Mouse (Mus musculus) small intestine, adult 2 months (tissue): ENCODE measurements around the gene Glis1. TPM values are rescaled to one million over a fixed set of nuclear protein-coding genes. Genes with fewer than 3 reads are reported as not detected.

Experiments
- H3K27ac ChIP-seq: fragments of 200-500 bp; 2 replicates; pipeline ENCODE4 v1.5.1; 2012; ENCODE audit warnings: low read depth, low read length, control low read depth, inconsistent platforms; ENCODE audit not compliant: insufficient read depth
- H3K27me3 ChIP-seq: fragments of 200-500 bp; 2 replicates; pipeline ENCODE4 v1.6.1; 2012; ENCODE audit warnings: mild to moderate bottlenecking, moderate library complexity, low read length, inconsistent platforms; ENCODE audit not compliant: control insufficient read depth, insufficient read depth
- H3K36me3 ChIP-seq: fragments of 200-500 bp; 2 replicates; pipeline ENCODE4 v1.6.1; 2012; ENCODE audit warnings: mild to moderate bottlenecking, low read length, control low read depth, inconsistent platforms; ENCODE audit not compliant: control insufficient read depth, insufficient read depth
- H3K4me1 ChIP-seq: fragments of 200-500 bp; 2 replicates; pipeline ENCODE4 v1.6.1; 2012; ENCODE audit warnings: low read length, inconsistent platforms, mixed read lengths; ENCODE audit not compliant: control insufficient read depth, insufficient read depth, insufficient read length
- H3K4me3 ChIP-seq: fragments of 200-500 bp; 2 replicates; pipeline ENCODE4 v1.5.1; 2012; ENCODE audit warnings: low read depth, mild to moderate bottlenecking, control low read depth, inconsistent platforms, low read length, moderate library complexity
- CTCF ChIP-seq: fragments of 200-500 bp; IDR thresholded peaks from 2 replicates; pipeline ENCODE4 v1.5.1; 2012; ENCODE audit warnings: low read depth, mild to moderate bottlenecking, control low read depth, inconsistent platforms, low read length, moderate library complexity, mixed read lengths; ENCODE audit not compliant: insufficient replicate concordance, insufficient read length; ENCODE audit errors: extremely low read depth
- POLR2A ChIP-seq: fragments of 200-500 bp; IDR thresholded peaks from 2 replicates; pipeline ENCODE4 v1.6.1; 2012; ENCODE audit warnings: low read depth, mild to moderate bottlenecking, control low read depth, inconsistent platforms, low read length, moderate library complexity
- WGBS: fragments of 180-500 bp; shearing (Covaris S2); methylation state at CpG from one replicate; pipeline ENCODE4 v1.1.7; 2018; 5-methylcytosine and 5-hydroxymethylcytosine counted together
- polyA plus RNA-seq: library from polyadenylated mRNA; depleted of rRNA; stranded (reverse); fragments of >200 nt; gene quantifications from 2 replicates; pipeline ENCODE4 v1.2.3, GENCODE M21; 2012

The Glis1 gene
- polyA plus RNA-seq, 1 experiment, result 1.0 TPM

DNA sequence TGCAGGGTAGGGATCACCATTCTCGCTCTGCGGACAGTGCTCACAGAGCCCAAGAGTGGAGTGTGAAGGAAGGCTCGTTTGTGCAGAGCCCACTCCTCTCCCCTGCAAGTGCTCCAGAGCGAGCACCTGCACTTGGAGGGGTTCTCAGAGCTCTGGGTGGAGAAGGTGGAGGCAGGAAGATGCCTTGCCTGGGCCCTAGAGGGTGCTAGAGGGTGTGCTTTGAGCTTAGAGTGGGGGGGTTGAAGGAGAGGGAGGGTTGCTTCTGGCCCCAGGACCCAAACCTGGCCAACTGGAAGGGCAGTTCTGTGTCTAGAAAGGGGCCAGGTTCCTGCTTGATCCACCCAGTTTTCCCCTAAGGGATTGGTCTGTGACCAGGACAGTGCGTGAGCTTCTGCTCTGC is 51.5 kb downstream of the Glis1 start:
- H3K36me3 ChIP-seq, result no peaks in the 10 kb centered on the region
- H3K4me3 ChIP-seq, result no peak overlapping the region
- WGBS, result 61% methylated on average over 5 of the region's 5 CpGs
- no peak overlapping the region for H3K27ac ChIP-seq
- no peaks in the 10 kb centered on the region for H3K27me3 ChIP-seq
- TF ChIP-seq CTCF, result peak; percentile 31; the same call in 1 of the 2 replicates
- TF ChIP-seq POLR2A, result no peak
- H3K4me1 ChIP-seq, result no peaks in the 10 kb centered on the region

DNA sequence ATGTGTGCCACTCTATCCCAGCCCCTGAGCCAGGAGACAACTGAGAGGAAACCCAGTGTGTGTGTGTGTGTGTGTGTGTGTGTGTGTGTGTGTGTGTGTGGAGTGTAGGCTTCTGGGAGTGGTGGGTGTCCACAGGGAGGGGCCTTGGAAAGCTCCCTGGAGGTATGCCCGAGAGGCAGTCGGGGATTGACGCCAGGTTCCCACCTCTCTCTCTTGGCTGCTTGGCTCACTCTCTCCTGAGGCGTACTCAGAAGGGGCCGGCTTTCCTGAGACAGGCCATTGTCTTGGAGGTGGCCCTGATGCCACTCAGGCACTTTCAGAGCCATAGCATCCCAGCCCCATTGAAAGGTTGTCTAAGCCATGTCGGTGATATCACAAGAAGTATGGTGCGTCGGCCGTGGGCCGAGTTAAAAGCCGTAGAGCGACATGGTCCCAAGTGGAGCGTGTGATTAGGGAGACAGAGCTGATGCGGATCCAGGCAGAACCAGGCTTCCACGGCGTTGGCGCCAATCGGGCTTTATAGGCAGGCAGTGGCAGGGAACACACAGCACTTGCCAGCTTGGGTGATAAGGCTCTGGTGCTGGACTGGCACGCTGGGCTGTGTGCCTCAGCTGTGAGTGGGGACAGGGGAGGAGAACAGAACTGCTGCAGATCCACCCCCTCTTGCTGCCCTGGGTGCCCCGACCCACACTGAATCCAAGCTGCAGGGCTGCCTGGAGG is 54.9 kb downstream of the Glis1 start:
- 77% methylated on average over 20 of the region's 20 CpGs for WGBS
- no peaks in the 10 kb centered on the region for H3K36me3 ChIP-seq
- no peak overlapping the region for H3K27ac ChIP-seq
- TF ChIP-seq POLR2A, result no peak
- TF ChIP-seq CTCF, result no peak
- H3K4me1 ChIP-seq, result no peaks in the 10 kb centered on the region
- no peak overlapping the region for H3K4me3 ChIP-seq
- no peaks in the 10 kb centered on the region for H3K27me3 ChIP-seq

DNA sequence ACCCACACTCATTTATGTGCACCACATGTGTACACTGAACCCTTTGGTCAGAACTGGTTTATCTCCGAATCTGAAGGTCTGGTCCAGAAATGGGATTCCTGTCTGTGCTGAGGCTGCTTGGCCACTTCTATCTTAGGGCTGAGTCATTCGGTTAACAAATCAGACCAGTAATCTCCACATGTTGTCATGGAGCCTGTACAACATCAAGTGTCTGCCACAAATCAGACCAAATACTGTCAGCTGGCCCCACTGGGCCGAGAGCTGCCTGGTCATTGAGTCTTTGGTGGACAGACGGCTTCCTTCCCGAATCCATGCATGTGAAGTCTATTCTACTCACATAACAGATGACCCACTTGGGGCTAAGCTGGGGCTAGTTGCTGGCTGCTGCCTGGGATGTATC is 58.6 kb downstream of the Glis1 start:
- Histone ChIP-seq H3K4me1 (no peaks in the 10 kb centered on the region), H3K27ac (no peak overlapping the region), H3K36me3 (no peaks in the 10 kb centered on the region), H3K4me3 (no peak overlapping the region), H3K27me3 (no peaks in the 10 kb centered on the region)
- 74% methylated on average over 5 of the region's 5 CpGs for WGBS
- TF ChIP-seq CTCF (no peak), POLR2A (no peak)

DNA sequence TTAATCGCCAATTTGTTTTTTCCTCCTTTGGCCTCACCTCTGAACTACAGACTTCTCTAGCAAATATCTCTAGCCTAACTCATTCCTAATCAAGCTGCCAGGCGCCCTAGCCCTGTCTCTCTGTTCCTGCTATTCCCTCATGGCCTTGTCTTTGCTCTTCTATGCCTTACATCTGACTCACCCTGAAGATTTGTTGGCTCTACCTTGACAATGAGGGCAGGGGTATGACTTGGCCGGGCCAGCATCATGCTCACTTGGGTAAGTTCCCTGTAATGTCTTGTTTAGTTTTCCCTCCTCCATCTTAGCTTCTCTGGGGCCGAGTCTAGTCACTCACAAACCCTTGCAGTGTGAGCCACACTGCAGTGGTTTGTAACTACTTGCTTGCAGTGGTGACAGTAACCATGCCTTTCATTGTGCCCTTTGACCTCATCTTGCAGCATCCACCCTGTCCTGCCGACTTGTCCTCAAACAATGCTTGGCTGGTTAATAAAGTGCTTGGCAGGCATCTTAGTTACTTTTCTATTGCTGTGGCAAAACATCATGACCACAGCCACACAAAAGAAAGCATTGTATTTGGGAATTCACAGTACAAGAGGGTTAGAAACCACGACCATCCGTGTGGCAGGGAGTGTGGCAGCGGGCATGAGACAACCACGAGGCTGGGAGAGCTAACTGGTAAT is 61.5 kb downstream of the Glis1 start:
- no peaks in the 10 kb centered on the region for H3K4me1 ChIP-seq
- H3K27me3 ChIP-seq, result no peaks in the 10 kb centered on the region
- H3K27ac ChIP-seq, result no peak overlapping the region
- TF ChIP-seq CTCF (no peak), POLR2A (no peak)
- H3K36me3 ChIP-seq, result no peaks in the 10 kb centered on the region
- 68% methylated on average over 9 of the region's 9 CpGs for WGBS
- no peak overlapping the region for H3K4me3 ChIP-seq

DNA sequence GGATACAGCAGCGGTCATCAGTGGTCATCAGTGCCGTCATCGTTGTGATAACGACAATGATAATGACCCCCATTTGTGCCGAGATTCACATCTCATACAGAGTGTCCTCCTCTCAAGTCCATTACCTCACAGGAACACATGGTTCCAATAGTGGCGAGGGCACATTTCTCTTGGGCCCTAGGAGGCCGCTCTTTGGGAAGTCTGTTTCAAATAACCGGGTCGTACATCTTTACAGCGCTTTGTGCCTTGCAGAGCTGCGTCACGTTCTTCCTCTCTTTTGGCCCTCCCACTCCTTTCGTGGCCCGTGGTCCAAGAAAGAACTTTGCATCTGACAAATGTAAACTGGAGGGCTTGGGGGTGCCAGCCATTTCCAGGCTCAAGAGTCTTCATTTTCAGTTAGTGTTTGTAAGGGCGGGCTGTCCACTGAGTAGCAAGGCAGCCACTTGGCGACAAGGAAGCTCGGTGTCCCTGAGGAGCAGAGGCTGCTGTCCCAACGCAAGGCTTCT is 63.1 kb downstream of the Glis1 start:
- TF ChIP-seq POLR2A, result no peak
- no peak for TF ChIP-seq CTCF
- Histone ChIP-seq H3K4me1 (no peaks in the 10 kb centered on the region), H3K4me3 (no peak overlapping the region), H3K27ac (no peak overlapping the region), H3K27me3 (no peaks in the 10 kb centered on the region), H3K36me3 (no peaks in the 10 kb centered on the region)
- WGBS, result 82% methylated on average over 18 of the region's 18 CpGs

DNA sequence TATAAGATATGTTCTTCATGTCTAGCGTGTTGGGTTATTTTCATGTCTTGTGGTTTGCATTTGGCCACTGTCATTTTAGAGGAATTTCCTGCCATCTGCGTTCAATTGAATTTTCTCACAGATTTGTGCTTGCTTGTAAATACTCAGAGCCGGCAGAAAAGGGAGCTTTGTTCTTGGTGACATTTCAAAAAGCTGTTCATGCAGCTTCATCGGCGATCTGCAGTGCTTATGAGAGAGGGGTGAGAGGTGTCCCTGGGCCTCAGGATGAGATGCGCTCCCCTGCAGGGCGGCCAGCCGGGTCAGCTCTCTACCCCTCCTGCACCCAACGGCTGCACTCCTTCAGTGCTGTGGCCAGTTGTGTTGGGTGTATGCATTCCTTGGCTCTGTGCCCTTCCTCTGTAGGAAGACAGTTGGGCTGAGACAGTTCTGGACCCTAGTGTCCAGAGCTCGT is 68.2 kb downstream of the Glis1 start:
- H3K36me3 ChIP-seq, result no peaks in the 10 kb centered on the region
- H3K4me3 ChIP-seq, result no peak overlapping the region
- TF ChIP-seq CTCF (no peak), POLR2A (no peak)
- 63% methylated on average over 10 of the region's 10 CpGs for WGBS
- no peaks in the 10 kb centered on the region for H3K4me1 ChIP-seq
- H3K27ac ChIP-seq, result no peak overlapping the region
- no peaks in the 10 kb centered on the region for H3K27me3 ChIP-seq

DNA sequence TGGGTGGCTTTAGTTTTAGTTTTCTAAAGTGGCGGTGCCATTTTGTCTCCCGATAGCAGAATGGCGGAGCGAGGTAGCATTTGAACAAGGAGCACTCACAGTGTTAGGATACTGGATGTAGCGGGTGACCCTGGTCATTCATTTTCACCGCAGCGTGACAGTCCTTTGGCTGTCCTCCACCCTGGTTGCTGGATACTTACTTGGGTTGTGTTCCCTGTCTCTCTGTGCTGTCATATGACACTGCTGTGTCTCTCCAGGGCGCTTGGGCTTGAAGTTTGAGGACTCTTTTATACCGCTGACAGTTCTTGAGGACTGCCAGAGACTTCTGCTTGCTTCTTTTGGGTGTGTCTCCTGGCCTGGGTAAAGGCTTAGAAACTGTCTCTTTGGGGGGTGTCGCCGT is 80.6 kb downstream of the Glis1 start:
- no peak overlapping the region for H3K4me3 ChIP-seq
- H3K36me3 ChIP-seq, result no peaks in the 10 kb centered on the region
- WGBS, result 91% methylated on average over 11 of the region's 11 CpGs
- TF ChIP-seq POLR2A, result no peak
- TF ChIP-seq CTCF, result no peak
- H3K27ac ChIP-seq, result no peak overlapping the region
- no peaks in the 10 kb centered on the region for H3K4me1 ChIP-seq
- H3K27me3 ChIP-seq, result no peaks in the 10 kb centered on the region
